ENCODE assay signal across 9 mouse cellular contexts in genomic region chr9:37625641-37626040, GRCm38 (mm10). TPM values are rescaled to one million over a fixed set of nuclear protein-coding genes. Genes with fewer than 3 reads are reported as not detected.
DNase-seq lines count a peak whose midpoint lies in the region; ATAC-seq lines count a peak whose summit lies in the region.
"Had no signal": no experiment of that assay in that cellular context is flagged by ENCODE, and none has a peak within 500 bp of the region (broad histone marks: within the 10 kb centered on the region; RNA-seq: fewer than 3 reads in every experiment).

No protein-coding gene starts in this region.

- WGBS in forebrain, embryonic 16.5 days = 3% methylated on average over 7 of the region's 7 CpGs
- 7% methylated on average over 7 of the region's 7 CpGs for WGBS in midbrain, embryonic 14.5 days

- peak overlapping the region; percentile 42 for H3K4me2 ChIP-seq in forebrain, embryonic 16.5 days (ENCODE audit: low read length)
- H3K4me2 ChIP-seq in midbrain, embryonic 14.5 days (ENCODE audit: low read length) = peak overlapping the region; percentile 41

- peak overlapping the region; percentile 36 for H3K9ac ChIP-seq in forebrain, embryonic 16.5 days (replicated peaks; ENCODE audit: low read depth, low read length)
- no peak overlapping the region; the same call in 1 of the 2 replicates for H3K9ac ChIP-seq in midbrain, embryonic 14.5 days (replicated peaks; ENCODE audit: low read length)

- peaks cover 38% of the 10 kb centered on the region for H3K4me1 ChIP-seq in forebrain, embryonic 16.5 days (replicated peaks; ENCODE audit: control insufficient read depth, insufficient read depth, low read length)
- H3K4me1 ChIP-seq in midbrain, embryonic 14.5 days (ENCODE audit: control insufficient read depth, insufficient read depth, low read length) = peaks cover 17% of the 10 kb centered on the region

- 0 out of 2 replicates have a peak overlapping the region, but pooled peaks have one; percentile 10 for H3K4me3 ChIP-seq in forebrain, embryonic 16.5 days (replicated peaks; ENCODE audit: low read length)
- no peak overlapping the region for H3K4me3 ChIP-seq in midbrain, embryonic 14.5 days (replicated peaks; ENCODE audit: low read depth, low read length)

- peak; percentile 94 for ATAC-seq in forebrain, embryonic 16.5 days
- ATAC-seq in midbrain, embryonic 14.5 days (ENCODE audit: low FRiP score, low TSS enrichment) = peak; percentile 82

- peak overlapping the region; percentile 90 for H3K27ac ChIP-seq in forebrain, embryonic 16.5 days (ENCODE audit: low read length)
- H3K27ac ChIP-seq in midbrain, embryonic 14.5 days (replicated peaks; ENCODE audit: low read depth, low read length) = peak overlapping the region; percentile 86

- H3K27me3 ChIP-seq in forebrain, embryonic 16.5 days (replicated peaks; ENCODE audit: control insufficient read depth, insufficient read depth, low read length) = no peaks in the 10 kb centered on the region
- no peaks in the 10 kb centered on the region for H3K27me3 ChIP-seq in midbrain, embryonic 14.5 days (ENCODE audit: control insufficient read depth, insufficient read depth, low read length)

- DNase-seq in adrenal gland, postnatal 10 days = peak; percentile 19
- DNase-seq in adrenal gland, postnatal 25 days = no peak
- peak; percentile 23 for DNase-seq in R1 (ENCODE audit: low read depth, low spot score)
- peak; percentile 82 for DNase-seq in layer of hippocampus, adult 11-12 months (ENCODE audit: low spot score)
- DNase-seq in midbrain, embryonic 14.5 days = peak; percentile 80
- DNase-seq in testis, postnatal 14 days (ENCODE audit: low spot score) = no peak
- DNase-seq in gastrocnemius, postnatal 25 days = no peak

- H3K36me3 ChIP-seq in forebrain, embryonic 16.5 days (ENCODE audit: control insufficient read depth, insufficient read depth) = no peaks in the 10 kb centered on the region
- H3K36me3 ChIP-seq in midbrain, embryonic 14.5 days (ENCODE audit: control insufficient read depth, insufficient read depth, low read length) = no peaks in the 10 kb centered on the region

- H3K9me3 ChIP-seq in forebrain, embryonic 16.5 days (ENCODE audit: control insufficient read depth, low read length) = no peaks in the 10 kb centered on the region
- no peaks in the 10 kb centered on the region for H3K9me3 ChIP-seq in midbrain, embryonic 14.5 days (ENCODE audit: control insufficient read depth, low read length)

RNA-seq across cellular contexts. Expression of gene Spa17, which starts 12.1 kb away (rescaled TPM):
- 1 to 10 TPM; 3.5 to 3.7 TPM for total RNA-seq in adrenal gland, postnatal 10 days (2021)
- total RNA-seq in adrenal gland, postnatal 25 days (2021) = 4.2 and 4.8 TPM in 2 replicates
- polyA plus RNA-seq in forebrain, embryonic 16.5 days (2015; fragmentation: Nextera tagmentation; extraction: Ambion mirVana) = 6.1 and 6.9 TPM in 2 replicates
- 7.5 and 9.5 TPM in 2 replicates for polyA plus RNA-seq in midbrain, embryonic 14.5 days (2014; fragmentation: Nextera tagmentation; extraction: Ambion mirVana)
- total RNA-seq in gastrocnemius, postnatal 25 days (2021) = 1 to 10 TPM; 2.0 to 3.4 TPM

RNA-seq across cellular contexts. Expression of gene Tbrg1, which starts 31.5 kb away (rescaled TPM):
- total RNA-seq in adrenal gland, postnatal 10 days (2021) = 10 to 100 TPM; 81.4 to 88.9 TPM
- total RNA-seq in adrenal gland, postnatal 25 days (2021) = 85.1 and 90.9 TPM in 2 replicates
- 79.2 and 80.7 TPM in 2 replicates for polyA plus RNA-seq in forebrain, embryonic 16.5 days (2015; fragmentation: Nextera tagmentation; extraction: Ambion mirVana)
- 89.5 and 91.6 TPM in 2 replicates for polyA plus RNA-seq in midbrain, embryonic 14.5 days (2014; fragmentation: Nextera tagmentation; extraction: Ambion mirVana)
- 10 to 100 TPM; 28.7 to 32.5 TPM for total RNA-seq in gastrocnemius, postnatal 25 days (2021)

RNA-seq across cellular contexts. Expression of gene Panx3, which starts 43.4 kb away (rescaled TPM):
- total RNA-seq in adrenal gland, postnatal 10 days (2021) = under 1 TPM in 1 of 2 experiments, not detected in 1; 0.99 TPM
- total RNA-seq in adrenal gland, postnatal 25 days (2021) = 0.15 TPM in 1 of 2 replicates, not detected in the other
- polyA plus RNA-seq in forebrain, embryonic 16.5 days (2015; fragmentation: Nextera tagmentation; extraction: Ambion mirVana) = 0.96 TPM in 1 of 2 replicates, not detected in the other
- not detected in 2 replicates for polyA plus RNA-seq in midbrain, embryonic 14.5 days (2014; fragmentation: Nextera tagmentation; extraction: Ambion mirVana)
- total RNA-seq in gastrocnemius, postnatal 25 days (2021) = not detected
- total RNA-seq: neutrophil, adult 5-6 weeks had no signal

Comparison
In these comparisons a context has a peak if more than half of its experiments do, and no peak if none do; other contexts are left out.
1. DNase-seq: peak in adrenal gland, postnatal 10 days (single experiment), R1 (single experiment), layer of hippocampus, adult 11-12 months (single experiment) and midbrain, embryonic 14.5 days (single experiment); none in adrenal gland, postnatal 25 days (single experiment), testis, postnatal 14 days (single experiment) and gastrocnemius, postnatal 25 days (single experiment).